Mouse (Mus musculus) erythroblast, embryonic 14.5 days (primary cell): Measurements from ENCODE around the gene Slc45a3.

Experiments used
- GATA1 ChIP-seq: IDR thresholded peaks from 2 replicates; pipeline ENCODE4 v1.6.1; 2012; ENCODE audit warnings: low read length, inconsistent platforms, mixed read lengths
- TAL1 ChIP-seq: IDR thresholded peaks from 3 replicates; pipeline ENCODE4 v1.6.1; 2012; ENCODE audit warnings: low read length, inconsistent platforms, mixed read lengths

DNA sequence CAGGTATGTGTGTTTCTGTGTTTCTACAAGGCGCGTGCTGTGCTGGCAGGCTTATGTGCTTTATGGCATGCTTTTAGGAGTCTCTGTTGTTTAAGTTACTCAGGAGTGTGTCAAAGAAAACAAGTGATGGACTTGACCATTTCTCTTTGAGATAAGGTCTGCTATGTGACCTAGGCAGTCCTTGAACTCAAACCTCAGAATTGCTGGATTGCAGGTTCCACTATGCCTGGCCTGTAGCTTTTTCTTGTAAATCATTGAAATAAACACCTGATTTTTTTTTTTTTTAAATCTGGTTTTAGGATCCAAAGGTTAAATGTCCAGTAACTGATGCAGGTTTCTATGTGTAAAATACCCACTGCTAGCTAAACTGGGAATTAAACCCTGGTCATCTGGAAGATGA is 43.7 kb upstream of the Slc45a3 start:
- TF ChIP-seq TAL1 (no peak), GATA1 (no peak)
